Mouse (Mus musculus) spleen, postnatal 10 days (tissue): ENCODE results near the gene Gga1.
A peak's percentile ranks its signal among the peaks of the same experiment; 100 is the strongest.
"Not testable (repeated sequence)": the region's sequence is repeated elsewhere in the genome, so short reads cannot be mapped to it uniquely, and the experiment has no call there.

Experiments used
- DNase-seq, 2 experiments: peaks; one replicate each; pipeline ENCODE4 v3.0.0; 2021 to 2022; ENCODE audit warnings: low spot score in 2 of 2

Gene Gga1

DNA sequence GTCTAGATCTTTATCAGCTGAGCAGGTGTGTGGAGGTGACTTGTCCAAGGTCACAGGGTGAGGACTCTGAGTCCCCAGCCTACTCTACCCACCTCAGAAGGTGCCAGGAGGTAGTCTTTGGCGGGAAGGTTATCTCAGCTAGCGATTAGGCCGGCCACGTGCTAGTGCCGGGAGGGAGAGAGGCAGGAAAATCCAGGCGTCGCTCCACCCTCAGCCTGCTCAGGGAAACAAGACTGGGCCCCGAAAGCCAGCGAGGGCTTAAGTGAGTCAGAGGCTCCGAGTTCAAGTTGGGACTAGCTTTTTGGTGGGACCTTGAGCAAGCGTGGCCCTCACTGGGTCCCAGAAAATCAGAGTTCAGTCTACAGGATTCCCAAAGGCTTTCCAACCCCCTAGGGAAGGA is 31.7 kb upstream of the Gga1 start:
- no peak for DNase-seq

DNA sequence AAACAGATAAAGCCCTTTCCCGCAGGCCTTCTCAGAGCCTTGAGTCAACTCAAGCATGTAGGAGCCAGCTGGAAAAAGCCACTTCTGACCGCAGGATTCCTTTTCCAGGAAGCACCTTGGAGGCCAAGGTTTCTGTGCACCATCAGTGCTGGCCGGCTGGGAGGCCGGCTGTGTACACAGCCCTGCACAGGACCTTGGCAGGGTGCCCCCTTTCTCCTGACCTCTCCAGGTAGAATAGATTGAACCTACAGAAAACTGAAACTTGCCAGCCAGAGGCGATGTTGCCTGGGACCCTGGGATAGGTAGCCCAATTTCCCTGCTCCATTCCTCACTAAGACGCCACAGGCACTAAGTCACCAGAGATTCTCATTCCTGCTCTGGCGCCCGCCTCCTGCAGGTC is 31.1 kb upstream of the Gga1 start:
- no peak for DNase-seq

DNA sequence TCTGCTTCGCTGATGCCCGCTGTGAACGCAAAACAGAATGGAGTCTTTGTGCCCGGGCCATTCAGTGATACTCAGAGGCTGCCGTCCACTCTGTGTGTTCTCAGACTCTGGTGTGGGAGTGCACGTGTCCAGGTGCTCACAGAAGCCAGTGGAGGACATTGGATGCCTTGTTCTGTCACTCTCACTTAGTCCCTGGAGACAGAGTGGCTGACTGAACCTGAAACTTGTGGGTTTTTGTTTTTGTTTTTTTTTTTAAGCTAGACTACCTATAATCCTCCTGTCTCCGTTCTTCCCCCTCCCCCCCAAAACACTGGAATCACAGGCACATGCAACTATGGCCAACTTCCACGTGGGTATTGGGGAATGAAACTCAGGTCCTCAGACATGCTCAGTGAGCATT is 30.6 kb upstream of the Gga1 start:
- DNase-seq = no peak

DNA sequence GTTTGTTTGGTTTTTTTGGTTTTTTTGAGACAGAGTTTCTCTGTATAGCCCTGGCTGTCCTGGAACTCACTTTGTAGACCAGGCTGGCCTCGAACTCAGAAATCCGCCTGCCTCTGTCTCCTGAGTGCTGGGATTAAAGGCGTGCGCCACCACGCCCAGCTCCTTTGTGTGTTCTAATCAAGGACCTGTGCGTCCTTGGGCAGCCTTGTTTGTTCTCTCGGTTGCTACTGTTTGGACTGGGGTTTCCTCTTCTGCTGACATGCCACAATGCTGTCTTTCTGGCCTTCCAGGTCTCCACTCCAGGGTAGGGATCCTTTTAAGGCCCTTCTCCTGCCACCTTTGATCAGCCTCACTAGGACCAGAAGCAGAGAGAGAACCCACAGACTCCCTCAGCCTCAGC is 30.2 kb upstream of the Gga1 start:
- not testable (repeated sequence) for DNase-seq

DNA sequence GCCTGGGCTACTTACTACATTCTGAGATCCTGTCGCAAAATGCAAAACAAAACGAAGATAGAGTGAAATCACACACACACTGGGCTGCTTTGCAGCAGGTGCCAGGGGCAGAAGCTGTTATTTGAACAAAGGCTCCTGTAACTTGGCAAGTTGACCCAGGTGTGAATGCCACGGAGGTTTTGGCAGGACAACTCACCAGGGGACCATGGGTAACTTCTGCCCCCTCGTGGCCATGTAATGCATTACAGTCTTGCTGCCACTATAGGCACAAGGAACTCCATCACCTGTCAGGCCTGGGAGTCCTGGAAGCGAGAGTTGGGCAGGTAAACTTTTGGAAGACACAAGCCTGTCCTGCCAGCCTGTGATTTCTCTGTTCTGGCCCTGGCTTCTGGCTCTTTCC is 28.5 kb upstream of the Gga1 start:
- peak; percentile 83 to 89 for DNase-seq

DNA sequence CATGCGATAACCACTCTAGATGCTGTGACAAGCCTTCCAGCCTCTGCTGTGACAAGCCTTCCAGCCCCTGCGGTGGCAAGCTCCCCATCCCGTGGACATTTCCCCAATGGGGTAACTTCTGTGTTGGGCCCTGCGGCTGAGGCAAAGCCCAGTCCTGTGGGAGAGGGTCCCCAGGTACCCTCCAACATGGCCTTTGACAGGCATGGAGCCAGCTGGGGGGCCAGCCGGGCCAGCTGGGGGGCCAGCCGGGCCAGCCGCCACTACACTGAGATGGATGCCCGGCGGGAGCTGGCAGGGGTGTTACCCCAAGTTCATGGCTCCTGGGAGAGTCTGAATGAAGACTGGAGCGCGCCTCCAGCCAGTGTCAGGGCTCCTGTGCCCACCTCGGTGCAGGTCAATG is 27.5 kb upstream of the Gga1 start:
- no peak for DNase-seq

DNA sequence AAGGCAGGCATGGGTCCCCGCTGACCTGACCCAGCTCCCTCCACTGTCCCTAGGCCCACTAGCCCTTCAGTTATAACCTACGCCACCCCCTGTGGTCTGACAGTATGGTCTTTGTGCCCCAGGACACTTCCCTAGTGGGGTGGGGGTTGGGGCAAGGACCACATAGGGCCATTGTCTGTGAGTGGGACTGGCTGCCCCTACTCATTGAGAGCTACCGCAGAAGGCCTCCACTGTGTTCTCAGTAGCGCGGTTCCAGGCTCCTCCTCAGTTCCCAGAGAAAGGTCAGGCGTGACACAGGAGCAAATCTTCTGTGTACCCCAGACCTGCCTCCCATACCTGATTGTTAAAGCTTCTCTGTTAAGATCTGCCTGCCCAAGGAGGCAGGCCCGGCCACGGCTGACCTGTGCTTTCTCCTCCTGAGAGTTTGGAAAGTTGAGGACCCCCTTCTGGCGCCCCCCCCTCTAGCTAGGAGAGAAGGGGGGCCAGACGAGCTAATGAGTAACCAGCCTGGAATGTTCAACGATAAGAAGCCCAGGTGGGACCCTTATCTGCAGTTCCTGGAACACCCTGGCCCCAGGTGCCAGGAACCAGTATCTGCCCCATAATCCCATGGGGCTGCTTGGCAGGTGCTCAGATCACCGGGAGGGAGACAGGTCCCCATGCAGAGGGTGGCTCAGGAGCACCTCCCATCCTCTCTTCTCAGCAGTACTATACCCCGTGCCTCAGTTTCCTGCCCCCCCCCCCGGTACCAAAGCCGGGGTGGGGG is 26.7 kb upstream of the Gga1 start:
- no peak for DNase-seq

DNA sequence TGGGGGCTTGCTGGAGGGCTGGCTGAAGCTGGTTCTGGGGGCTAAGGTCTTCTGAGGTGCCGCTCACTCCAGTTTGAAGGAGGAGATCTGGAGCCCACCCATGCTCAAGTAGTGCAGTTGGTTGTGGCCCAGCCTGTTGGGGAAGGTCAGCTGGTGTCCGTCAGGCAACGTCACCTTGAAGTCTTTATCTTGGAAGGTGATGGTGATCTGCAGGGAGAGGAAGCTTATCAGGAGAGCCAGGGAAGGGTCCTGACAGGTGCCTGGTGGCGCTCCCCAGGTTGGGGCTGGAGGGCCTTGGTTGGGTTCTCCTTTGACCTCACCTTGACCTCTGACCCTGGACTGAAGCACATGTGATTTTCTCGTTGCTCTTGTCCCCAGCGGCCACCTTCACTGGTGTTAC is 26.0 kb upstream of the Gga1 start:
- no peak for DNase-seq

DNA sequence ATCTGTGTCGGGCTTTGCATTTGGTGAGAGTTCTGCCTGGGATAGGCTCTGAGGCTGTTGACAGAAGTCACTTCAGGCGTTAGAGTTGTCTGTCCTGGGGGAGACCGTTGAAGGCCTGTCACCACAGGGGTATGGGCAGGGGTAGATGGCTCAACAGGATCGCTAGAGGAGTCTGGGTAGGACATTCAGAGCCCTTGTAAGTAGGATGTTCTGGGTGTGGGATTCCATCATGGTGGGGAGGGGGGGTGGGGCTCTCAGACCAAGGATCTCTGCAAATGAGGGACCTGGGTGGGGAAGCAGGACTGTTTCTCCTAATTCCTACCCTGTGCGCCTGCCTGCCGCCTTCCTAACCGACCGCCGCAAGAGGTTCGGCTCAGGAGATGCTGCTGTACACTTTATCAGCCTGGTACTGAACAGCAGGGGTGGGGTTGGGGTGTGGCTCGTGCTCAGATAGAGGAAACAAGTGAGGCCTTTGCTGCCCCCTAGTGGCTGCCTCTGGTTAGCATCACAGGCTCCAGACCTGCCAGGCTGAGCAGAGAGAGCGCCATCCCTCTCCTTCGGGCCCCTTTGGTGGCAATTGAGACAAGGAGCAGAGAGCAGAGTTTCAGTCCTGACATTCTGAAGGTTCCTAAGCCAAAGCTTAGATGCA is 25.4 kb upstream of the Gga1 start:
- peak; percentile 90 to 95 for DNase-seq

DNA sequence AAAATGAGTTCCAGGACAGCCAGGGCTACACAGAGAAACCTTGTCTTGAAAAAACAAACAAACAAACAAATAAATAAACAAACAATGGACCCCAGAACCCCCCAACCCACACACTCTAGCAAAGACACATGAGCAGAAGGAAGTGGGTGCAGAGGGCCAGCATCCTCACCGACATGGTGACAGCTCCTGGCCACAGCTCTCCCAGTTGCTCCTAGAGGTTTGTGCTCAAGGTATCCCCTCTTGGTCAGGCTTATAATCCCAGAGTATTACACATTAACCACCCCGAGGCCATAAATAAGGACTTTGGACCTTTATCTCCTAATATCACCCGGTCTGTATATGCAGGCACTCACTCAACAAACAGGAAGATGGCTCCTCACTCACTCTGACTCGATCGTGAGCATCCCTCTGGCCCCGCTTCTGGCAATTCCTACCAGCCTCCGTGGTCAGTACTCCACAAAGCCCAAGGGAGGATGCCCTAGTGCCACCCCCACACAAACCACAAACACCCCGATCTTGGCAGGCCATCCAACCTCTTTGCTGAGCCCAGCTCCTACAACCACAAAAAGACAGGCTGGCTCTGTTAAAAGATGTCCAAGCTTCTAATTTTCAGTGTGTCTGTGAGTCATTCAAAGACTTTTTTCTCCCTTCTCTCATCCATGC is 21.6 kb upstream of the Gga1 start, which contains the start of gene Lgals2:
Gene Lgals2 (minus strand): TSS at position 227 of the 663 bp plus-strand sequence.
- no peak for DNase-seq

DNA sequence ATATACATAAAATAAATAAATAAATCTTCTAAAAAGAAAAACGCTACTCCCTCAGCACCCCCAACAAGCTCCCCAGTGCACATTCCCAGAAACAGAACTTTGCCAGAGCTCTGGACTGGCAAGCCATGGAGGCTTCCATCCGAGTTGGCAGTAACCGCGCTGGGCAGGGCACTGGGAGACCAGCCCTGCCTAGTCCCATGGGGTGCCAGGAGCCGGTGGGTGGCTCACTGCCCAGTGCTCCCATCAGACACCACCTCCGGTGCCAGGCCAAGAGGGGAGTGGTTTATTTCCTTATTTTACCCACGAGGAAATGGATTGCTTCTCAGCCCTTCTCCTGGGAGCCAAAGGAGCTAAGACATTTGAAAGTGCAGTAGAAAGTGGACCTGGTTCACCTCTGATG is 20.0 kb upstream of the Gga1 start:
- DNase-seq = no peak

DNA sequence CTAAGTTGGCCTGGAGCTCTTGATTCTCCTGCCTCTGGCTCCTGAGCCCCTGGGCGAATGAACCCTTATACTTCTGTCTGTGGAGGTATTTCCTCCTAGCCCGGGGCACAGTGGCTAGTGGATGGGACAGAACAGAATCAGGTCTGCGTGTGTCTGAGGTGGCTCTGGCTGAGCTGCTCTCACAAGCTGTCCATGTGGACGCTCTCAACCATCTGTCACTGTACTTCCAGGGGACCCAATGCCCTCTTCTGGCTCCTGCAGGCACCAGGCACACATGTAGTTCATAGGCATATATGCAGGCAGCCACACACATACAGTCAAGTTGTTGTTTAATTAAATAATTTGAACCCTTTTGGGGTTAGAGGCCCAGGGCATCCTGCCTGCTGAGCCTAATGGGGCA is 17.7 kb upstream of the Gga1 start:
- DNase-seq = no peak

DNA sequence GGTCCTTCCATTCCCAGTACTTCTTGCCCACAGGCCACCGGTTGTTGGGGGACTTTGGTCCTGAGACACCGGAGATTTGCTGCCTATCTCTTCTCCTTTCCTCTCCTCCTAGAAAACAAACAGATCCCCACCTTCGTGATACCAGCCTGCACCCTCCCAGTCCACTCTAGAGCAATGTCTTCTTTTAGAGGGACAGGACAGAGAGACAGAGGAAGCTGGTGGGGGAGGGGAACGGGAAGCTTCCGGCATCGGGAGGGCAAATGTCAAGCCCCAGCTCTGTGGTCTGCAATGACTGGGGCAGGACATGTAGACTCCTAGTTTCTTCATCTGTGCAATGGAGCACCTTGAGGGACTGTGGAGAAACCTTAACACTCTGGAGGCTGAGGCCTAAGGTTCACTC is 17.3 kb upstream of the Gga1 start:
- peak in 1 of 2 experiments; percentile 53 for DNase-seq

DNA sequence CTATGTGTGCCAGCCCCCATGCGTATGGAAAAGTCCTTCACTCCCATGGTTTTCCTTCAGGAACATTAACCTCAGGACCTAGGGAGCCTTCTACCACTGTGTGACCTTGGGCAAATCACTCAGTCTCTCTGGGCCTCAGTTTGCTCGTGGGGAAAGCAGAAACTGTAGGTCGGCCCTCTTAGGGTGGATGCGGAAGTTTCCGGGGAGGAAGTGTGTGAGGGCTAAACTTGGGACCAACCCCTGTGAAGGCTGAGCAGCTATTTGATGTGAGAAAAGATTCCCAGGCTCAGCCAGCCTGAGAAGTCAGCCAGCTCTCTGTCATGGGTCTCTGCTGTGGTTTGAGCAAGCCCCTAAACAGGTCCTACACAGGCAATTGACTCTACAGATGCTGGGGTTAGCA is 14.7 kb upstream of the Gga1 start:
- no peak for DNase-seq

DNA sequence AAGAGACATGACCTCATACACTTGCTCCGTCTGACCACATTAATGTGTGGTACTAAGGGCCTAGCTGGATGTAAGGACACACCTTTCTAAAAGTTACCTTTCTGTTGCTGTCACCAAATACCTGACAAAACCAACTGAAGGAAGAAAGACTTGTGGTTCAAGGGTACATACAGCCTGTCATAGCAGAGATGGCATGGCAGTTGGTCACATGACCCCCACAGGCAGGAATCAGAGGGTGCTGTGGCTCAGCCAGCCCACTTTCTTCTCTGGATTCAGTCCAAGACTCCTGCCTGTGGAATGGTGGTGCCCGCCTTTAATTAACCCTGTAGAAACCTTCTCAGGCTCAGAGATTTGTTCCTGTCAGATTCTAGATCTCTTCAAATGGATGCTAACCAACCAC is 13.8 kb upstream of the Gga1 start:
- no peak for DNase-seq

DNA sequence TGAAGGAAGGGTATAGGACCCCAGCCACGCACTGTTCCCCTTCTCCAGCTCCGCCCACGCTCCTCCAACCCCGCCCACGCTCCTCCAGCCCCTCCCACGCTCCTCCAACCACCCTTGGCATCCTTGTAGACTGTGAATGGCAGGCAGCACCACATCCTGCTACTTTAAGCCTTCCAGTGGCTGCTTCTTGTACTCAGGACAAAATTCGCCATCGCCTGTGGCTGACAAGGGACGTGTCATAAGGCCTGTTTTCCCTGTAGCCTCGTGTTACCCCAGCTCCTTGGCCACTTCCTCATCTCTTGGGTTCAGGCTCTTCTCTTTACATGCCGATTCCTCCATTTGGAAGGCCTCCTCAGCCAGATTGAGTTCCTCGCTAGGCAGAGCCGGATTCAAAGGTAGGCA is 13.1 kb upstream of the Gga1 start:
- peak in 1 of 2 experiments; percentile 46 for DNase-seq

DNA sequence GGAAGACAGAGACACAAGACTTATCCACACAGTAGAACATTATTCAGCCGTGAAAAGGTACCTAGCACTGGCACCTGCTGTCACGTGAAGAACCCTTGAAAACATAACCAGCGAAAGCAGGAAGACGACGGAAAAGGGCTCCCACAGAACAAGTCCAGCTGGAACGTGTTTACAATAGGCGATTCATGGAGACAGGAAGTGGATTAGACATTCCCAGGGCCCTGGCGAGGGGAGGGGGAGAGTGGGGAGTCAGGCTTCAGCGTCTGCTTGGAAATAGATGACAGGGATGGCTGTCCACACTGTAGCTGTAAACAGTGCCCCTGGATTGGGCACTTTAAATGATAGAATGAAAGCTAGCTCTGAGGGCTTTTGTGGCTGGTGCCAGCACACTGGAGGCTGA is 8.6 kb upstream of the Gga1 start:
- DNase-seq = no peak

DNA sequence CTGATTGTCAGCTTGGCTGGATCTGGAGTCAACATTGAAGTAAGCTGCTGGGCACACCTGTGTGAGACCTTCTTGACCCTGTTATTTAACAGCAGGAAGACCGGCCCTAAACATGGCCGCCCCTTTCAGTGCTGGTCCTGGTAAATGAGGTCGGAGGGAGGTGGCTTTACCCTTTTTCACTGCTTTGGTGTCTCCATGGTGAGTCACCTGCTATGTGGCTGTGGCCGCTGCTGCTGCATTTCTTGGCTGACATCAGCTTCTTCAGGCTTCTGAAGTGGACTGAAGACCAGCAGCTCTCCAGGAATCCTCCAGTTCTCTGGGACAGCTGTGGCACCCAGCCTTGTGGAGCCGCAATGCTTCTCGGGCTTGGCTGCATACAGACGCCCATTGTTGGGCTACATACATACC is 8.2 kb upstream of the Gga1 start:
- DNase-seq = no peak

DNA sequence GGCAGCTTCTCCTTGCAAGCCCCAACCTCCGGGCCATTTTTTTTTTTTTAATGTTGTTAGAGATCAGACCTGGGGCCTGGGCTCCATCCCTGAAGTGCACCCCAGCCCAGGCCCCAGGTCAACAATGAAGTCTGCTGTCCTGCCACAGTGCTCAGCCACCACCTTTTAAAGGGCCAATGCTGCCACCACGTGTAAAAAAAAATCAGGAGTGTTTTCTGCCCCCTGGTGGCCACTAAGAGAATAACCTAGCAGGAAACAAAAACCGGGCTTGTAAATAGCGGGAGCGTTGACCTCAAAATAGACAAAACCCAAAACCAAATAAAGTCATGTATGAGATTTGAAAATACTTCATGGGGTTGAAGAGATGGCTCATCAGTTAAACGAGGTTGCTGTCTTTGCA is 7.2 kb upstream of the Gga1 start:
- peak in 1 of 2 experiments; percentile 61 for DNase-seq

DNA sequence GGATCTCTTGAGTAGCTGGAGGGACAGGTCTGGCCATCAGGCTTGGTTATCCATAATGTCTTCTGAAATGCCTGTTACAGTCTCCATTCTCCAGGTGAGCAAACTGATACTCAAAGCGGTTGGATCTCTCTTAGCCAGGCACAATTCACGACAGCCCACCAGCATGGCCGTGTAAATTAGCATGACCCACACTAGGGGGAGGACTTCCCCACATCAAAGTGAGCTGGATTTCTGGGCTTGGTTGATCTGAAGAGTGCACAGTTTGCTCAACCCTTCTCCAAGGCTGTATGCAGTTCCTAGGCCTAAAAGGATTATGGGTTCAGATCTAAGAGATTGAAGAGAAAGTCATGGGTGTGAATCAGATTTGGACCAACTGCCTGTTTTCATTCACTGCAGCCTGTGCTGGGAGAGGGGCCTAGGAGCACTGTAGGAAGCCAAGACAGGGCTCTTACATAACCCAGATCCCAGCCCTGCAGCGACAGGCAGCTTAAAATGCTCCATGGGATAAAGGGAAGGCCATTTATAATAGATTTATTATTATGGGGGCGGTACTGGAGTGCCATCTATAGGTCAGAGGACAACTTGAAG is 4.9 kb upstream of the Gga1 start:
- no peak for DNase-seq

DNA sequence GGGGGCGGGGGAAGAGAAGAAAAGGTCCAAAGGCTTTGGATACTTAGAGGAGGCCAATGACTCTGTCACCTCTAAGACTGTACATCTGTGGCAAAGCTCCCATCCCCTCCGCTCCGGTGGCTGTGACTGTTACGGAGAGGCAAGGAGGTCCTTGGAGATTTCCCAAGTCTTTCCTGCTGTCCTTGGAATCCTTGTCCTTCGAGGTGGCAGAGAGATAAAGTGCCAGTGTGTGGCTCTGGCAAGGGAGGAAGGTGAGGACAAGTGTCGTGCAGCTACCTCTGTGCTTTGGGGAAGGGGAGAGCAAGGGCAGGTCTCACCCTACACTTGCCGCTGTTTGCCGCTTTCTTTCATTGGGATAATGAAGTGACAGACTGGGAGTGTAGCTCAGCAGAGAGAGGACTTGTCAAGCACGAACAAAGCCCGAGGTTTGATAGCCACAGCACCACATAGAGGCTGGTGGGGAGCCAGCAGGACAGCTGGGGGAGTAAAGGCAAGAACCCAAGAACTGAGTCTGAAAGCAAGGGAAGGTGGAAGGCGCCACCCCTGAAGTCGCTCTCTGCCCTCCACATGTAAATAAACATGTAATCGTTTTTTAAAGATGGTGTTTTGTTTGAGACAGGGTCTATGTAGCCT is 3.1 kb upstream of the Gga1 start:
- DNase-seq = no peak

DNA sequence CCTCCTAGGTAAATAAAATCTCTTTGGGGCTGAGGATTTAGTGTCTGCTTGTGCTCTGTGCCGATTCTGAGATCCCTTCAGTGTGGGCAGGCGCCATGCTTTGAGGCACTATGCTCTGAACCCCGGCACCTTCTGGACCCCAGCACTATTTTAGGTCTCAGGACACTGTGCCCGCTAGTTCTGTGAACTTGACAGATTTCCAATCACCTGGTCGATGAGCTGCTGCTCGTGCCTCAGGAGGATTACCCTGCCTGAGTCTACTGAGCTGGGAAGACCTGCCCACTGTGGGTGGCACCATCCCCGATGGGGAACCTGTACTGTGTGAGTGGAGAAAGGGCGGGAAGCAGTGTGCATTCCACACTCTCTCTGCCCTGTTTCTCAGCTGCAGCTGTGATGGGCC is 2.0 kb upstream of the Gga1 start:
- DNase-seq = no peak
